Mouse (Mus musculus): ENCODE results near the gene Nelfcd. TPM values are rescaled to one million over a fixed set of nuclear protein-coding genes. Genes with fewer than 3 reads are reported as not detected.

Nelfcd gene
- polyA plus RNA-seq, 1 experiment from 2014 or later = 31.0 TPM

DNA sequence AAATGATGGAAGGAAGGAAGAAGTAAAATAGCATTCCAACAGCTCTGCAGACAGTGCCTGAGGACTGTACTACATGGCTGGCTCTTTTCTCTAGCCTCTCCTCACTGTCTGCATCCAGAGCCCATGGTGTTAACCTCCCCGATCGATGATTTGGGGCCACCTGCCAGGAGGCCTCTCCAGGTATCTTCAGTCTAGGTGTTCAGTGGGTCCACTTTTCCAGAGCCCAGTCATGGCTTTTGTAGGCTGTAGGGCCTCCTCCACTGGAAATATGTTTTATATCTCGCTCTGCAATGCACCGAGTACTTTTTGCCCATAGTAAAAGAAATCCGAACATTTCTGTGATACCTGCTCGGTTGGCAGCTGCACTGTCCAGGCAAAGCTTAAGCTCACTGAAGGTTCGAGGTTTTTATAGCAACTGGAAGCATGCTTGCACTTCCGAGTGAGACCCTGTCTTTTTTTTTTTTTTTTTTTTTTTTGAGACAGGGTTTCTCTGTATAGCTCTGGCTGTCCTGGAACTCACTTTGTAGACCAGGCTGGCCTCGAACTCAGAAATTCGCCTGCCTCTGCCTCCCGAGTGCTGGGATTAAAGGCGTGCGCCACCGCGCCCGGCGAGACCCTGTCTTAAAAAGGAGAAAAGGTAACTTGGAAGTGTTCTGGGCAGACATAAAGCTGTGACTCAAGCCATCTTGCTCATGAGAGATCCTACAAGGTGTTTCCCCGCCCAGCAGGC is 438 bp upstream of the Nelfcd start:
- Histone ChIP-seq H3K27me3 (replicated peaks; ENCODE audit: control insufficient read depth, insufficient read depth, low read length) (no peaks in the 10 kb centered on the region), H3K9ac (ENCODE audit: low read depth, low read length) (no peak overlapping the region), H3K4me1 (replicated peaks; ENCODE audit: control insufficient read depth, insufficient read depth, low read length) (0 out of 2 replicates have a peak, but pooled peaks cover 4% of the 10 kb centered on the region), H3K9me3 (ENCODE audit: control insufficient read depth) (no peaks in the 10 kb centered on the region), H3K27ac (ENCODE audit: low read depth, low read length) (no peak overlapping the region), H3K4me2 (replicated peaks; ENCODE audit: low read depth) (peak overlapping the region; percentile 97), H3K36me3 (ENCODE audit: control insufficient read depth, insufficient read depth) (peaks cover 9% of the 10 kb centered on the region), H3K4me3 (ENCODE audit: low read depth, low read length) (peak overlapping the region; percentile 90)
- 39% methylated on average over 18 of the region's 18 CpGs for WGBS
- no peak for TF ChIP-seq CTCF (IDR thresholded peaks at IDR 0.05; ENCODE audit: low read depth)
- no peak for ATAC-seq

DNA sequence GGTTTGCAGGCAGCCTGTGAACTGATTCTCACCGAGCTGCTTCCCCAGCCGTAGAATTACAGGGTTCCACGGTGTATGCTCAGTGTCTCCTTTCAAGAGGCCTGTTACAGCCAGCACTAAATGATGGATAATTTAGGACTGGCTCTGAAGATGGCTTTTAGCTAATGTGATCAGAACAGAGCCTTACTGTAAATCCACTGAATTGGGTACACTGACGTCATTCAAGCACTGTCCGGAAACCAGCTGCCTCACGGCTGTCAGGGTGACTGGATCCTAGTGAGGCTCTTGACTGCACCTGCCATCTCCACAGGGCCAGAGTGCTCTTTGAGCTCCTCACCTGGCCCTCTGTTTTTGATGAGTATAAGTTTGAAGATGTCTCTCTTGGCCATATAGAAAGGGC is 5.5 kb downstream of the Nelfcd start:
- H3K4me1 ChIP-seq (replicated peaks; ENCODE audit: control insufficient read depth, insufficient read depth, low read length) = 0 out of 2 replicates have a peak, but pooled peaks cover 4% of the 10 kb centered on the region
- no peaks in the 10 kb centered on the region for H3K9me3 ChIP-seq (ENCODE audit: control insufficient read depth)
- H3K4me3 ChIP-seq (ENCODE audit: low read depth, low read length) = no peak overlapping the region
- H3K27me3 ChIP-seq (replicated peaks; ENCODE audit: control insufficient read depth, insufficient read depth, low read length) = no peaks in the 10 kb centered on the region
- TF ChIP-seq CTCF (IDR thresholded peaks at IDR 0.05; ENCODE audit: low read depth) = no peak
- 86% methylated on average over 6 of the region's 6 CpGs for WGBS
- ATAC-seq = no peak
- peaks cover 65% of the 10 kb centered on the region for H3K36me3 ChIP-seq (ENCODE audit: control insufficient read depth, insufficient read depth)
- no peak overlapping the region for H3K4me2 ChIP-seq (replicated peaks; ENCODE audit: low read depth)
- no peak overlapping the region for H3K27ac ChIP-seq (ENCODE audit: low read depth, low read length)
- H3K9ac ChIP-seq (ENCODE audit: low read depth, low read length) = no peak overlapping the region

DNA sequence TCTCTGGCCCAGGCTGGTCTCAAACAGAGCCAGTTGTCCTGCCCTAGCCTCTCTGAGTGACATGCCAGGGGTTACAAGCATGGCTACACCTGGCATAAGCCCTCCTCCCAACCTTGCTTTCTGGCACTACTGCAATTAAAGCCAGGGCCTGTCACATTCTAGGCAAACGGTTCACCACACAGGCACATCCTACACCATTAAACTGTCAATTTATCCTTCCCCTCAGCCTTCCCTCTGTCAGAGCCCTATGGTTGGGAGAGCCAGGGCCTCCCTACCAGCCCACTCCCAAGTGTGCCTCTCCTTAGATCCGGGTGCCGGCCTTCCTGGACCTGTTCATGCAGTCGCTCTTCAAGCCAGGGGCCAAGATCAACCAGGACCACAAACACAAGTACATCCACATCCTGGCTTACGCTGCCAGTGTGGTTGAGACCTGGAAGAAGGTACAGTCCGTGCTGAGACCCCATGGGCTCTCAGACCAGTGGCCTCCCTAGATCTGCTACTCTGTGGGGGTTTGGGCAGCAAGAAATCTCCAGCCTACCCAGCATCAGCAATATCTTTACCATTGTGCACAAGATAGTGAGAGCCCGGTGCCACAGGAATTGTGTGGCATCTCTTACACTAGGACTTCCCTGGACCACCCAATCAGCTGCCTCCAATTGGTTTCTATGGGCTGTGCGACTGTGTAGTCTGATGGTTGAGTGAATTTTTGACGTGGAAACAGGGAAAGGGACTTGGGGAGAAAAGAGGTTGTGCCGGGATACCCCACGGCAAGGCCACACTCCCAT is 8.9 kb downstream of the Nelfcd start:
- ATAC-seq = no peak
- WGBS = 87% methylated on average over 11 of the region's 11 CpGs
- Histone ChIP-seq H3K9ac (ENCODE audit: low read depth, low read length) (no peak overlapping the region), H3K4me3 (ENCODE audit: low read depth, low read length) (no peak overlapping the region), H3K4me1 (replicated peaks; ENCODE audit: control insufficient read depth, insufficient read depth, low read length) (no peaks in the 10 kb centered on the region), H3K4me2 (replicated peaks; ENCODE audit: low read depth) (no peak overlapping the region), H3K27ac (ENCODE audit: low read depth, low read length) (no peak overlapping the region), H3K27me3 (replicated peaks; ENCODE audit: control insufficient read depth, insufficient read depth, low read length) (no peaks in the 10 kb centered on the region), H3K36me3 (ENCODE audit: control insufficient read depth, insufficient read depth) (peaks cover 97% of the 10 kb centered on the region), H3K9me3 (ENCODE audit: control insufficient read depth) (no peaks in the 10 kb centered on the region)
- TF ChIP-seq CTCF (IDR thresholded peaks at IDR 0.05; ENCODE audit: low read depth) = no peak

DNA sequence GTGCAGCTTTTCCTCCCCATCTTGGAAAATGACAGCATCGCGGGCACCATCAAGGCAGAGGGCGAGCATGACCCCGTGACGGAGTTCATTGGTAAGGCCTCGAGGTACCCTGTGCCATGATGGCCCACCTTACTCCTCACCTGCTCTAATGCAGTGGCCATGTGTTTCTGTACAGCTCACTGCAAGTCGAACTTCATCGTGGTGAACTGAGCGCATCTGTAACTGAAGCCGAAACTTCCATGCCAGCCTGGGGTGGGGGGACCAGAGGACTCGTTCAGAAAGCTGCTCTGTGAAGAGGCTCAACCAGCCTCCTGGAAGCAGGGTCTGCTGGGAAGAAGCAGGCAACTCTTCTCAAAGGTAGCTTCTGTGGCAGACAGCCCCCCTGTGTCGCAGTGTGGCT is 11.3 kb downstream of the Nelfcd start:
- H3K4me3 ChIP-seq (ENCODE audit: low read depth, low read length) = no peak overlapping the region
- no peaks in the 10 kb centered on the region for H3K9me3 ChIP-seq (ENCODE audit: control insufficient read depth)
- no peaks in the 10 kb centered on the region for H3K27me3 ChIP-seq (replicated peaks; ENCODE audit: control insufficient read depth, insufficient read depth, low read length)
- WGBS = 90% methylated on average over 12 of the region's 12 CpGs
- no peak for TF ChIP-seq CTCF (IDR thresholded peaks at IDR 0.05; ENCODE audit: low read depth)
- peaks cover 91% of the 10 kb centered on the region for H3K36me3 ChIP-seq (ENCODE audit: control insufficient read depth, insufficient read depth)
- H3K27ac ChIP-seq (ENCODE audit: low read depth, low read length) = no peak overlapping the region
- H3K4me1 ChIP-seq (replicated peaks; ENCODE audit: control insufficient read depth, insufficient read depth, low read length) = no peaks in the 10 kb centered on the region
- ATAC-seq = peak; percentile 31; the same call in 1 of the 2 replicates
- no peak overlapping the region for H3K4me2 ChIP-seq (replicated peaks; ENCODE audit: low read depth)
- no peak overlapping the region for H3K9ac ChIP-seq (ENCODE audit: low read depth, low read length)

DNA sequence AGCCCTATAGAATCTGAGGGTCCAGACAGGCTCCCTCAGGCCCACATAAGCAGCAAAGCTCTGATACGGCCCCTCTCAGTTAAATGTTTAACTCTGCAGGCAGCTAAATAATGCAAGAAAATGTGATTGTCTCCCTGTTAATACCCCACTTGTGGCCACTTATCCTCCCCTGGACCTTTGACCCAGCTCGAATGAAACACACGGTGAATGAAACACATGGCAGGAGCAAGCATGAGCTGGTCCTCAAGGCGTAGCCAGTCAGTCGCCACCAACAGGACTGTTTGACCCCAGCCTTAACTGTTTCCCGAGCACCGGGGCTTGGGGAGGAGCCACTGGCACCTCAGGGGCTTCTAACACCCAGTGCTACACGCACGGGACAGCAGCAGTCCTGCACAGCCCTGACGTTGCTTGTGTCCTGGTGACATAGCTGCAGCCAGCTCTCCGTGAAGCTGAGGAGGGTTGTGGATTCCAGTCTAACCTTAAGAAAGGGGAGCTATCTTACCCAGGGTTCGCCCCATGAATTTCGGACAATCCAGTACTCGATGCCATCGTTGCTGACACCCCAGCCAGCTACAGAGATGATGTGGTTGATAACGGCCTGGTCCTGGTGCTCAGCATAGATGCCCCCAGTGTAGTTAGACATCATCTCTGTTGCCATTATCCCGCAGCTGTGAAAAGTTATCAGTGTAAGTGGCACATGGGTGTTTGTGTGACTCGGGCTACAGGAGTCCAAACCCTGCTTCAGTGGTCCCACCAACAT is 12.7 kb downstream of the Nelfcd start:
- no peaks in the 10 kb centered on the region for H3K4me1 ChIP-seq (replicated peaks; ENCODE audit: control insufficient read depth, insufficient read depth, low read length)
- H3K36me3 ChIP-seq (ENCODE audit: control insufficient read depth, insufficient read depth) = peaks cover 90% of the 10 kb centered on the region
- TF ChIP-seq CTCF (IDR thresholded peaks at IDR 0.05; ENCODE audit: low read depth) = no peak

More for the DNA sequence above, 12.7 kb downstream of the Nelfcd start:
- H3K9me3 ChIP-seq (ENCODE audit: control insufficient read depth) = no peaks in the 10 kb centered on the region
- no peak overlapping the region for H3K4me2 ChIP-seq (replicated peaks; ENCODE audit: low read depth)
- no peak overlapping the region for H3K27ac ChIP-seq (ENCODE audit: low read depth, low read length)
- ATAC-seq = no peak
- H3K27me3 ChIP-seq (replicated peaks; ENCODE audit: control insufficient read depth, insufficient read depth, low read length) = no peaks in the 10 kb centered on the region
- no peak overlapping the region for H3K9ac ChIP-seq (ENCODE audit: low read depth, low read length)
- WGBS = 74% methylated on average over 18 of the region's 18 CpGs
- H3K4me3 ChIP-seq (ENCODE audit: low read depth, low read length) = no peak overlapping the region

All from intestine, postnatal 0 days (tissue).